Mouse (Mus musculus) heart, embryonic 14.5 days (tissue): Measurements from ENCODE around the gene Cpsf4l. TPM values are rescaled to one million over a fixed set of nuclear protein-coding genes. Genes with fewer than 3 reads are reported as not detected.

ENCODE experiments used
- ATAC-seq: fragments of 200-750 bp; cut with Nextera tagmentation; 2 replicates; pipeline ENCODE4 v1.8.0; 2017; ENCODE audit warnings: low read depth, moderate TSS enrichment; ENCODE audit not compliant: insufficient number of reproducible peaks, insufficient read depth, low FRiP score
- H3K27ac ChIP-seq, 2 experiments: fragments of 200-500 bp in 1 of 2; fragments of 300-500 bp in 1 of 2; sonication (generic) in 1 of 2; replicated peaks in 1 of 2; 2 replicates each; pipeline ENCODE4 v1.5.1; 2012 to 2014; ENCODE audit warnings: low read depth in 2 of 2, low read length in 2 of 2, control low read depth in 1 of 2, mild to moderate bottlenecking in 1 of 2, mixed read lengths in 1 of 2; ENCODE audit not compliant: control insufficient read depth in 1 of 2, insufficient read depth in 1 of 2
- H3K27me3 ChIP-seq: fragments of 300-500 bp; sonication (generic); 2 replicates; pipeline ENCODE4 v1.6.1; 2014; ENCODE audit warnings: mild to moderate bottlenecking, low read length, control low read depth; ENCODE audit not compliant: control insufficient read depth, insufficient read depth
- H3K36me3 ChIP-seq: fragments of 300-500 bp; sonication (generic); 2 replicates; pipeline ENCODE4 v1.6.1; 2014; ENCODE audit warnings: mild to moderate bottlenecking, control low read depth, low read length, mixed read lengths; ENCODE audit not compliant: control insufficient read depth, insufficient read depth
- H3K4me1 ChIP-seq, 2 experiments: fragments of 200-500 bp in 1 of 2; fragments of 300-500 bp in 1 of 2; sonication (generic) in 1 of 2; 2 replicates each; pipeline ENCODE4 v1.6.1; 2012 to 2014; ENCODE audit warnings: low read length in 2 of 2, control low read depth in 1 of 2, mixed read lengths in 1 of 2; ENCODE audit not compliant: control insufficient read depth in 2 of 2, insufficient read depth in 2 of 2
- H3K4me2 ChIP-seq: fragments of 300-500 bp; sonication (generic); 2 replicates; pipeline ENCODE4 v1.6.1; 2014; ENCODE audit warnings: mild to moderate bottlenecking, low read length
- H3K4me3 ChIP-seq, 2 experiments: fragments of 200-500 bp in 1 of 2; fragments of 300-500 bp in 1 of 2; sonication (generic) in 1 of 2; 2 replicates each; pipeline ENCODE4 v1.5.1; 2012 to 2014; ENCODE audit warnings: low read length in 2 of 2, mild to moderate bottlenecking in 2 of 2, control low read depth in 1 of 2, low read depth in 1 of 2, moderate library complexity in 1 of 2; ENCODE audit not compliant: control insufficient read depth in 1 of 2, insufficient read depth in 1 of 2
- H3K9ac ChIP-seq: fragments of 300-500 bp; sonication (generic); 2 replicates; pipeline ENCODE4 v1.6.1; 2014; ENCODE audit warnings: mild to moderate bottlenecking, low read length
- H3K9me3 ChIP-seq: fragments of 300-500 bp; sonication (generic); 2 replicates; pipeline ENCODE4 v1.6.1; 2016; ENCODE audit warnings: low read length, control low read depth; ENCODE audit not compliant: control insufficient read depth
- WGBS: fragments of 180-500 bp; shearing (Covaris S2); extraction: QIAGEN DNeasy Blood & Tissue Kit; methylation state at CpG from one replicate; pipeline ENCODE4 v1.1.7; 2014; 5-methylcytosine and 5-hydroxymethylcytosine counted together
- polyA plus RNA-seq: library from polyadenylated mRNA; unstranded; fragments of >200 nt; fragmentation: Nextera tagmentation; extraction: Ambion mirVana; gene quantifications from 2 replicates; pipeline ENCODE4 v1.2.1, GENCODE M21; 2014

Gene Cpsf4l
- polyA plus RNA-seq, 1 experiment from 2014 or later, result 0.19 TPM

DNA sequence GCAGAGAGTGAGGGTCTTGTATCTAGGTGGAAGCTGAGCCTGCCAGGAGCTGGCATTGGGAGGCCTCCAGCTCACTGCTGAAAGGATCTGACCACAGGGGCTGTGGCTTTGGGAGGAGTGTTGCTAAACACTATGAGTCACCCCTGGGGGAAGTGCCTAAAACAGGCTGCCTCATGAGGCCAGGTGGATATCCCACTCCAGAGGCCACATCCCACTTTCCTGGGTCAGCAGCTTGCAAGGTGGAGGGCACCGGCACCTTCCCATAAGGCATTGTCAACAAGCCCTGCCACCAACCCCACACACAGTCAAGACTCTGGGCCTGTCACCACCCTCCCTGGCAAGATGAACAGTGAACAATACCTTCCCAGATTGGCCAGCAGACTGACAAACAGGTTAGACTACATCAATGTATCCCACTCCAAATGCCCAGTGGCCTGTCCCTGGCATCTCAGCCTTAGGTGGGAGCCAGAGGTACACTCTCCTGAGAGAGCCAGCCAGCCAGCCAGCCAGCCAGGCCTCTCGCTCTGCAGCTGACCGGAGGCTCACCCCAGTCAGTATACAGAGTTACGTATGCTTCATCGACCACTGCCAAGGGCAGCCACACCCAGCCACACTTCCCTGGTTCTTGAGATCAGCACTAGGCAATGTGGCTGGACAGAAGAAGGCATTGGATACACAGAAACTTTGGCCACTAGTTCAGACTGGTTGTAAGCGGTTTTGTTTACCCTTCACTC lies 24.0 kb upstream of the Cpsf4l start:
- Histone ChIP-seq H3K27me3 (no peaks in the 10 kb centered on the region), H3K9me3 (no peaks in the 10 kb centered on the region), H3K36me3 (peaks cover 6% of the 10 kb centered on the region), H3K27ac (peak overlapping the region; percentile 3 to 33; a peak in 2 of 4 replicates), H3K9ac (peak overlapping the region; percentile 16; the same call in 1 of the 2 replicates), H3K4me3 (no peak overlapping the region), H3K4me2 (no peak overlapping the region), H3K4me1 (peaks cover 18 to 42% of the 10 kb centered on the region in 2 experiments)
- ATAC-seq, result no peak
- WGBS, result 46% methylated on average over 6 of the region's 6 CpGs

DNA sequence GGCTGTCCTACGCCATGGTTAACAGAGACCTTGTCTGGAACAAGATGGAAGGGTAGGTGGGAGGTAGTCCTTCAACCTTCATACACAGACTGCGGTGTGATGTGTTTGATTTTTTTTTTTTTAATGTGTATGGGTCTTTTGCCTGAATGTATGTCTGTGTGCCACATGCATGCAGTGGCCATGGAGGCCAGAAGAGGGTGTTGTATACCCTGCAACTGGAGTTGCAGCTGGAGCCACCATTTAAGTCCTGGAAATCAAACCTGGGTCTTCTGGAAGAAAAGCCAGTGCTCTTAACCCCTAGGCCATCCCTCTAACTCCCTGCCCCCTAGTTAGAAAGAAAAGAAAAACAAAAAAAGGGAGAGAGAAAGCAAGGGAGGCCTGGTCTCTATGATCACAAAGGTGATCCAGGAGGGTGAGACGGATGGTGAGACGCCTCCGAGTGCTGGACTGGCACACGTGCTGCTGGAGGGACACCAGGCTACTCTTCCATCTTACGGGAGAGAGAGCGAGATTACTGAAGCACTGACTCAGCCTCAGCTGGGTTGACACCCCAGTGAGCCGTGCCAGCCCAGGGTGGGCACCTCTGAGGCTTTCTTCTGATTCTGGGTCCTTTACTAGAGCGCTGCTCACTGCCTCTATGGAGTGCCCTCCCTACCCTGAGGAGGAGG lies 22.3 kb upstream of the Cpsf4l start:
- no peak overlapping the region for H3K4me2 ChIP-seq
- H3K27ac ChIP-seq, result no peak overlapping the region
- no peak overlapping the region for H3K4me3 ChIP-seq
- H3K27me3 ChIP-seq, result no peaks in the 10 kb centered on the region
- H3K36me3 ChIP-seq, result peaks cover 23% of the 10 kb centered on the region
- H3K4me1 ChIP-seq, result peaks cover 14 to 31% of the 10 kb centered on the region in 2 experiments
- no peak overlapping the region for H3K9ac ChIP-seq
- 89% methylated on average over 10 of the region's 10 CpGs for whole genome bisulfite sequencing
- ATAC-seq, result no peak
- H3K9me3 ChIP-seq, result no peaks in the 10 kb centered on the region

DNA sequence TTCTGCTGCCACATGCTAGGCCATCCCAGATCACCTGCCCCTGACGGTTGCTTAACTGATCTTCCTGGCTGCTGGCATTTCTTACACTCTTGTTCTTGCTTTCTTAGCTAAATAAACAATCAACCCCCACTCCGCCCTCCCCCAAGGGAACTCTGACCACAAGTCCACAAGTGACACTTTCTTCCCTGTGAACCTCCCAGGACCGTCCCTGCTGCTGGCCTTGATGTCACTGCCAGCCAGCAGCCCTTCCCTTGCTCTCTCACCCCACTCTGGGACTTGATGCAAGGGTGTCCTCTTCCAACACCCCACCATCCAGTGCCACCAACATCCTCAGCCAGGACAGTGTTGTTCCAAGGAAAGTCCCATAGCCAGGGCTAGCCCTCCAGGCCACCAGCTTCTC lies 21.1 kb upstream of the Cpsf4l start:
- 63% methylated on average over 3 of the region's 3 CpGs for WGBS
- Histone ChIP-seq H3K9me3 (no peaks in the 10 kb centered on the region), H3K4me3 (no peak overlapping the region), H3K4me2 (no peak overlapping the region), H3K27me3 (no peaks in the 10 kb centered on the region), H3K9ac (no peak overlapping the region), H3K27ac (no peak overlapping the region), H3K36me3 (peaks cover 34% of the 10 kb centered on the region), H3K4me1 (peaks cover 14 to 29% of the 10 kb centered on the region in 2 experiments)
- ATAC-seq, result no peak

DNA sequence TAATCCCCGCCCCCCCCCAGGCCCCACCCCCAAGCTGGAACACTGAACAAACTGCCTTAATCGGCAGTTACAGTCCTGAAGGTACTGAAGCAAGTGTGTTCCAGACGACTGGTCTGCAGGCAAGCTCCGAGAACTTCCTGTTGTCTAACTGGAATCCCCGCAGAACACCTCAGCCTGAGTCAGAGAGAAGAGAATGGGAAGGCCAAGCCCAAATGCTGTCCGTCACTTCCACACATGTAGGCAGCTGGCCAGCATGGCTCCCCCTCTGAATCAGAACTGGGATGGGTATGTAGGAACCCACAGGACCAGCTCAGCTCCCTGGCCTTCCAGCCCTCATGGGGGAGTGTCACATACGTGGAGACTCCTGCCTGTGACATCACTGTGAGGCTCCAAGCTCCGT lies 20.1 kb upstream of the Cpsf4l start:
- Histone ChIP-seq H3K27ac (no peak overlapping the region), H3K9me3 (no peaks in the 10 kb centered on the region), H3K36me3 (peaks cover 36% of the 10 kb centered on the region), H3K4me3 (no peak overlapping the region), H3K27me3 (no peaks in the 10 kb centered on the region), H3K4me1 (peaks cover 18 to 20% of the 10 kb centered on the region in 2 experiments), H3K9ac (no peak overlapping the region), H3K4me2 (no peak overlapping the region)
- 53% methylated on average over 8 of the region's 8 CpGs for WGBS
- no peak for ATAC-seq

DNA sequence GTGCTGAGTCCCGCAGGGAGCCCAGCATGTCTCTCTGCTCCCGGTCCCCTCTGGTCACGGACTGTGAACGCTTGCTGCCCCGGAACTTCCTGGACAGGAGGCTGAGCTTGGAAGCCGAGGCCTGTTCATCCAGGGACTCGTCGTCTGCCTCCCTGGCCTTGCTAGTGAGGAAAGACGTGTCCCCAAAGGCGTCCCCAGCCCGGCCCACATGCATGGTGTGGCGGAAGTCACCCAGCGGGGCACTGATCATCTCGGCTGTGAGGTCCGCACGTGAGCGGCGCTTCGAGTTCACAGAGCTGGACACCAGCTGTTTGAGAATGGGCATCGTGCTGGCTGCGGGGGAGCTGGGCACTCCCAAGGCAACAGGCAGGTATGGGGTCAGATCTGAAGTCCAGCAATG lies 19.4 kb upstream of the Cpsf4l start:
- Histone ChIP-seq H3K27me3 (no peaks in the 10 kb centered on the region), H3K9ac (no peak overlapping the region), H3K4me1 (peaks cover 14 to 17% of the 10 kb centered on the region in 2 experiments), H3K4me2 (no peak overlapping the region), H3K27ac (no peak overlapping the region), H3K36me3 (peaks cover 36% of the 10 kb centered on the region), H3K9me3 (no peaks in the 10 kb centered on the region), H3K4me3 (no peak overlapping the region)
- no peak for ATAC-seq
- 88% methylated on average over 21 of the region's 21 CpGs for WGBS

DNA sequence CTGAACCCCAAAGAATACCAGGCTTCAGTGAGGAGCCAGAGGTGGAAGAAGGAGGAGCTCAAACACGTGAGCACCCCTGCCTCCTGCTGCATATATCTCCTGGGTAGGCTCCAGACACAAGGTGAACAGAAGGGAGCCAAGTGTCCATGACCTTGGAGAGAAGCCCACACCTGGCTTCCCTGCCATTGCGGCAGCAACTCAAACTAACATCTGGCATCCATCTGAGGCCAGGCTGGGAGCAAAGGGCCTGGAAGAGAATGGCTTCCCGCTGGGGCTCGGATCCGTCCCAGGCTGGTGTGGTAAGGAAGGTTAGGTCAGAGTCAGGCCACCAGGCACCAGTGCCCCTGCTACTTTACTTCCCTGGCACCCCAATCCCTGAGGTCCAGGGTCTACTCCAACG lies 18.2 kb upstream of the Cpsf4l start:
- no peak overlapping the region for H3K27ac ChIP-seq
- 78% methylated on average over 6 of the region's 6 CpGs for WGBS

DNA sequence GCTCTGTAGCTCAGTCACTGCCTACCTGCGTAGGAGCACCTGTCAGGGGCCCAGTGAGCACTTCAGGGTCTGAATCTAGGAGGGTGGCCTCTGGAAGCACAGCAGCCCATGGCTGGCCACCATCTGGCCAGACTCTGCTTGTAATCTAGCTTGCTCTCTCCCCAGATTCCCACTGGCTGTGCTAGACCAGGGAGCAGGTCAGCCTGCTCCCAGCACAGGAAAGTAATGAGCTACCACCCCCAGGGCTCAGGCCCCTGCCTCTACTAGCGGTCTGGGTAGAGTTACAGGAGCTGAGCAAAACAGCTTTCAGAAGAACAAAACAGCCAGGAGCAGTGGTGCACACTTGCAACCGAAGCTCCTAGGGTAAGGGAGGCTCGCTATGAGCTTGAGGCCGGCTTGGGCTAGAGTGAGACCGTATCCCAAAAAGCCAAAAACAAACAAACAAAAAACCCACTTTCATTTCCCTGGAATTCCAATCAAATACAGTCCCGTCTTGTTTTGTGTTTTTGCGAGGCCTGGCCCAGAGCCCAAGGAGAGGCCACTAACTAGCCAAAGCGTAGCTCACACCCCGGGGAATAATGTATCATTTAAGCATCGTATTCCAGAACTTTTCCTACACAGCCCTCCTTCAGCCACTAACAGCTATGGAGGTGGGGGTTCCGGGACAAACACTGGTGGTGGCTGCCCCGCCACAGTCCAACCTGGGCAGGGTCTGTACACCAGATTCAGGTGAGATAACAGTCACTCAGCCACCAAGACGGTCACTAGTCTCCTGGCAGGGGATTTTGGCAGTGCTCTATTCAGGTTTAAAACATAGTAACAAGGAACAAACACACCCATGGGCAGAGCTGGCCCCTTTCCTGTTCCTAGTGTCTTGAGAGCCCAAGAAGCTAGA lies 17.4 kb upstream of the Cpsf4l start:
- Histone ChIP-seq H3K9ac (no peak overlapping the region), H3K4me1 (peaks cover 7 to 11% of the 10 kb centered on the region in 2 experiments), H3K36me3 (peaks cover 36% of the 10 kb centered on the region), H3K27me3 (no peaks in the 10 kb centered on the region), H3K4me2 (no peak overlapping the region), H3K27ac (no peak overlapping the region), H3K9me3 (no peaks in the 10 kb centered on the region), H3K4me3 (no peak overlapping the region)
- ATAC-seq, result no peak
- 89% methylated on average over 14 of the region's 14 CpGs for WGBS

More for the DNA sequence above, 18.2 kb upstream of the Cpsf4l start:
- H3K4me2 ChIP-seq, result no peak overlapping the region
- no peak for ATAC-seq
- no peak overlapping the region for H3K9ac ChIP-seq
- H3K4me3 ChIP-seq, result no peak overlapping the region
- H3K36me3 ChIP-seq, result peaks cover 36% of the 10 kb centered on the region
- H3K9me3 ChIP-seq, result no peaks in the 10 kb centered on the region
- no peaks in the 10 kb centered on the region for H3K27me3 ChIP-seq
- H3K4me1 ChIP-seq, result peaks cover 2 to 5% of the 10 kb centered on the region in 2 experiments; a peak in 2 of 4 replicates
